Mouse (Mus musculus) embryonic facial prominence, embryonic 14.5 days (tissue): ENCODE results near the gene Uimc1. TPM values are rescaled to one million over a fixed set of nuclear protein-coding genes. Genes with fewer than 3 reads are reported as not detected.

ENCODE experiments used
- ATAC-seq: fragments of 200-750 bp; cut with Nextera tagmentation; 2 replicates; pipeline ENCODE4 v1.8.0; 2017; ENCODE audit warnings: low read depth, moderate number of reproducible peaks, moderate TSS enrichment
- DNase-seq: peaks from one replicate; pipeline ENCODE4 v3.0.0-alpha.2; 2015; ENCODE audit warnings: low spot score
- H3K27ac ChIP-seq: fragments of 300-500 bp; sonication (generic); replicated peaks from 2 replicates; pipeline ENCODE4 v1.5.1; 2014; ENCODE audit warnings: low read depth, mild to moderate bottlenecking, low read length, moderate library complexity
- H3K27me3 ChIP-seq: fragments of 300-500 bp; sonication (generic); replicated peaks from 2 replicates; pipeline ENCODE4 v1.6.1; 2014; ENCODE audit warnings: low read length; ENCODE audit not compliant: control insufficient read depth, insufficient read depth
- H3K36me3 ChIP-seq: fragments of 300-500 bp; sonication (generic); 2 replicates; pipeline ENCODE4 v1.6.1; 2014; ENCODE audit warnings: low read length, mixed read lengths; ENCODE audit not compliant: control insufficient read depth, insufficient read depth
- H3K4me1 ChIP-seq: fragments of 300-500 bp; sonication (generic); 2 replicates; pipeline ENCODE4 v1.6.1; 2014; ENCODE audit warnings: antibody characterized with exemption, low read length; ENCODE audit not compliant: control insufficient read depth, insufficient read depth
- H3K4me2 ChIP-seq: fragments of 300-500 bp; sonication (generic); 2 replicates; pipeline ENCODE4 v1.6.1; 2014; ENCODE audit warnings: low read depth, mild to moderate bottlenecking, low read length, moderate library complexity, mixed read lengths
- H3K4me3 ChIP-seq: fragments of 300-500 bp; sonication (generic); 2 replicates; pipeline ENCODE4 v1.5.1; 2014; ENCODE audit warnings: low read depth, mild to moderate bottlenecking, low read length
- H3K9ac ChIP-seq: fragments of 300-500 bp; sonication (generic); 2 replicates; pipeline ENCODE4 v1.6.1; 2014; ENCODE audit warnings: low read depth, mild to moderate bottlenecking, low read length, moderate library complexity, mixed read lengths
- H3K9me3 ChIP-seq: fragments of 300-500 bp; sonication (generic); 2 replicates; pipeline ENCODE4 v1.6.1; 2016; ENCODE audit warnings: low read length; ENCODE audit not compliant: control insufficient read depth
- WGBS: fragments of 180-500 bp; shearing (Covaris S2); extraction: QIAGEN DNeasy Blood & Tissue Kit; methylation state at CpG from one replicate; pipeline ENCODE4 v1.1.7; 2014; 5-methylcytosine and 5-hydroxymethylcytosine counted together
- polyA plus RNA-seq: library from polyadenylated mRNA; unstranded; fragments of >200 nt; fragmentation: Nextera tagmentation; extraction: Ambion mirVana; gene quantifications from 2 replicates; pipeline ENCODE4 v1.2.1, GENCODE M21; 2014

Gene Uimc1
- polyA plus RNA-seq, result 27.5 and 29.9 TPM in 2 replicates

DNA sequence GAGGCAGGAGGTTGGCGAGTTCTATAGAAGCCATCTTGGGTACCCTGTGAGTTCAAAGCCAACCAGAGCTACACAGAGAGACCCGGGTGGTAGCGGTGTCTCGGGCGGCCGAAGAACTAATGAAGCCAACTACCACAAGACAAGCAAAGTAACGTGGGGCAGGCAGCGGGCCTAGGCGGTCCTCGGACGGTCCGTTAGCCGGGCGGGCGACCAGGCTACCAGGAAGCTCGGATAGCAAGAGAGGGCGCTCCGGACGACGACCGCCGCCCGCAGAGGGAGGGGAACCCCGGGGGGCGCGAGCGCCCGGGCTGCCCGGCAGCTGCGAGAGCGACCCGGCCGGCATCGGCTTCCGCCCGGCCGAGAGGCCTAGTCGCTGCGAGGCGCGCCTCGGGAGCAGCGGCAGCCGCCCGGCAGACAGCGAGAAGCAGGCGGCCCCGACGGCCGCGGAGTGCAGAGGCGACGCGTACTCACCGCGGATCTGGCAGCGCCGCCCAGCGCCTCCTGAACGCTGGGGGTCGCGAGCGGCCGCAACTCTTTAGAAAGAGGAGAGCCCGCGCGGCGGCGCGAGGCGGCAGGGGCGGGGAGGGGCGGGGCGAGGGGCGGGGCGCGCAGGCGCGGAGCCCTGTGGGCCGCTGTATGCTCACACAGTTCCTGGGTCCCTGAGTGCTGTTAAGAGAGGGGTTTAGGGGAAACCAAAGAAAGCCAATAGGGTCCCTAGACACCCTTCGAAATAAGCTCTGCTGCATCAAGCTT is at the start of gene Uimc1:
Uimc1 (minus strand) TSS at position 575 of the 753 bp plus-strand sequence.
- WGBS, result under 1% methylated on average over 26 of the region's 81 CpGs
- no peaks in the 10 kb centered on the region for H3K36me3 ChIP-seq

DNA sequence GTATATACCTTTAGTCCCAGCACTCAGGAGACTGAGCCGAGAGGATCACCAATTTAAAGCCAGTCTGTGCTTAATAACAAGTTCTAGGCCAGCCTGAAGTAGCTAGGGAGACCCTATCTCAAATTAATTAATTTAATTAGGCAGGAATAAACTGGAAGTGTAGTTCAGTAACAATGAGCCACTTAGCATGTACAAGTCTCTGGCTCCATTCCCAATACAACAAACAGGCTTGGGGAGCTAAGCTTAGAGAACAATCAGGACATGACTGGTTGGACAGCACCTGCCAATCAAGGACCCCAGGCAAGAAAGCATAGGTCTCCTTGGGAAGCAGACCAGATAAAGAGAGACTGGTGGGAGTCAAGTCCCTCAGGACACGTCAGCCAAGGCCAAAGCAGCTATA is 40.2 kb upstream of the Uimc1 start:
- Histone ChIP-seq H3K4me3 (no peak overlapping the region), H3K4me2 (no peak overlapping the region), H3K36me3 (no peaks in the 10 kb centered on the region), H3K4me1 (no peaks in the 10 kb centered on the region; the same call in 1 of the 2 replicates), H3K9me3 (no peaks in the 10 kb centered on the region), H3K27me3 (no peaks in the 10 kb centered on the region), H3K27ac (no peak overlapping the region), H3K9ac (no peak overlapping the region)
- no peak for ATAC-seq
- DNase-seq, result no peak
- 83% methylated on average over 2 of the region's 2 CpGs for WGBS

More for the DNA sequence above, at the start of gene Uimc1:
- H3K4me2 ChIP-seq, result peak within 1 kb of the TSS; percentile 77
- peak within 1 kb of the TSS; percentile 88 for H3K4me3 ChIP-seq
- H3K27me3 ChIP-seq, result no peaks in the 10 kb centered on the region
- no peaks in the 10 kb centered on the region for H3K9me3 ChIP-seq
- DNase-seq (peak; percentile 96), ATAC-seq (peak; percentile 96)
- peak within 1 kb of the TSS; percentile 92 for H3K27ac ChIP-seq
- peaks cover 7% of the 10 kb centered on the region; the same call in 1 of the 2 replicates for H3K4me1 ChIP-seq
- H3K9ac ChIP-seq, result peak within 1 kb of the TSS; percentile 93

DNA sequence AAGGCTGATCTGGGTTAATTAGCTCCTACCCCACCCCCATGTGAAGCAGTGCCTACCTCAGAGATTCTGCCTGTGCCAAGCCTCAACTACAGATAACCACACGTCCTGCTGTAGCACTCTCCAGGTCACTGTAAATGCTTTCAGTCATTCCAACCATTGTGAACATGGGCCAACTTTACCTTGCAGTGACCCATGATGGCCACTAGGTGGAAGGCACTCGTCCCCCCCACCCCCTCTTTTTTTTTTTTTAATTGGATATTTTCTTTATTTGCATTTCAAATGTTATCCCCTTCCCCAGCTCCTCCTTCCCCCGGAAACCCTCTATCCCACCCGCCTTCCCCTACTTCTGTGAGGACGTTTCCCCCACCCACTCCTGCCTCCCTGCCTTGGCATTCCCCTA is 35.3 kb upstream of the Uimc1 start:
- WGBS, result 7% methylated on average over 5 of the region's 5 CpGs
- no peak for DNase-seq
- Histone ChIP-seq H3K4me3 (no peak overlapping the region), H3K27me3 (no peaks in the 10 kb centered on the region), H3K9me3 (no peaks in the 10 kb centered on the region), H3K36me3 (peaks cover 33% of the 10 kb centered on the region), H3K27ac (no peak overlapping the region), H3K4me1 (no peaks in the 10 kb centered on the region; the same call in 1 of the 2 replicates), H3K4me2 (no peak overlapping the region), H3K9ac (no peak overlapping the region)
- ATAC-seq, result no peak

DNA sequence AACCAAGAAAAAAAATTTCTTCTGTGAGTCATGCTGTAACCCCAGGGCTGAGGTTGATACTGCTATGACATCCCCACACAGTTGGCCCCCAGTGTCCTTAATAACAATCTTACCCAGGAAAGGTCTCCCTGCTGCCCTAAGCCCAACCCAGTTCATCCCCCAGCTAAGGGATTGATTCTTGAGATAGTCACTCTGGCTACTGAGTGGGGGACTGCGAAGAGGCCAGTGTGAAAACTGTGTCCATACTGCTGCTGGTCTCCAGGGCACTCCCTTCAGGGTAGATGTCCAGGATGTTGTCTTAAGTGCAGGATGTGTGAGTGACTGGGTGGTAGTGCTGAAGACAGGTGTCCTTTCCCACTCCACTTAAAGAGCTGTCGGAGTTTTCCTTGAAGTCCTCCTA is 33.3 kb upstream of the Uimc1 start, which contains the start of gene Gm17617:
Gm17617 (minus strand) TSS at position 101 of the 400 bp plus-strand sequence.
- no peaks in the 10 kb centered on the region; the same call in 1 of the 2 replicates for H3K4me1 ChIP-seq
- no peak for DNase-seq
- H3K27ac ChIP-seq, result no peak within 1 kb of the TSS
- H3K27me3 ChIP-seq, result no peaks in the 10 kb centered on the region
- H3K9ac ChIP-seq, result no peak within 1 kb of the TSS
- H3K4me2 ChIP-seq, result no peak within 1 kb of the TSS
- no peak within 1 kb of the TSS for H3K4me3 ChIP-seq
- WGBS, result 83% methylated on average over 2 of the region's 2 CpGs
- H3K36me3 ChIP-seq, result peaks cover 50% of the 10 kb centered on the region
- H3K9me3 ChIP-seq, result no peaks in the 10 kb centered on the region
- ATAC-seq, result no peak

DNA sequence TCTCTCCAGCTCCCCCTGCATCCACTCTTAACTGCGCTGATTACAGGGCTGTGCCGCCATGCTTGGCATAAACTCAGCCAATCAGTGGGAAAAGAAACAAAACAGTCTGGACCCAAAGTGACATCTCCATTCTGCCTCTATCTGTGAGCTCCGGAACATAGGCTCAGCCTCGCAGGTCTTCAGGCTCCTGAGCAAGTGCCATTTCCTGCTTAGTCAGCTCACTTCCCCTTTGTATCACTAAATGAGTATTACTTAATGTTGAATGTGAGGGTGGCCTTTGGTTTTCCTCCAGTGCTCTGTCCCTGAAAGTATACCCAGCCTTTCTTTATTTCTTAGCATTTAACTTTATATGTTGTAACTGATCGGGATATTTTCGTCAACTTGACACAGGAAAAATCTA is 24.8 kb upstream of the Uimc1 start:
- no peak overlapping the region for H3K4me2 ChIP-seq
- ATAC-seq (no peak), DNase-seq (no peak)
- 93% methylated on average over 6 of the region's 6 CpGs for WGBS
- no peaks in the 10 kb centered on the region for H3K4me1 ChIP-seq
- H3K27me3 ChIP-seq, result no peaks in the 10 kb centered on the region
- no peak overlapping the region for H3K9ac ChIP-seq
- no peak overlapping the region for H3K4me3 ChIP-seq
- H3K27ac ChIP-seq, result no peak overlapping the region
- H3K36me3 ChIP-seq, result peaks cover 79% of the 10 kb centered on the region
- no peaks in the 10 kb centered on the region for H3K9me3 ChIP-seq

DNA sequence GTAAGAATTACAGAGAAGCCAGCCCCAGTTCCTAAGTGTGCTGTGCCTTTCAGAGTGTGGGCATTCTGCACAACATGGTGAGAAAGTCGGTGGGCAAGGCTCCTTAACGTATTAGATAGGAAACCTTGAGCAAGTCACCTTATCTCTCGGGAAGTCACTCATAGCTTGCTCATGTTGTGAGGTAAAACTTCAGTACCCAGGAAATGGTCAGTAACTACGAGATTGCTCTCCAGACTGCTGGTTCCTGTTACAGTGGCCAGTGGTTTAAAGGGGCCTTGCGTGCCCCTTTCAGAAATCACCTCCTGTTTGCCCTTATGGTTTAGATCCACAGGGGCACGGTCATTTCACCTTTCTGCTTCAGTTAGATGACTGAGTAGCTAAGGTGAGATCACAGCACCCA is 14.3 kb upstream of the Uimc1 start:
- Histone ChIP-seq H3K9me3 (no peaks in the 10 kb centered on the region), H3K9ac (no peak overlapping the region), H3K27ac (no peak overlapping the region), H3K4me2 (no peak overlapping the region), H3K4me3 (no peak overlapping the region), H3K27me3 (no peaks in the 10 kb centered on the region), H3K36me3 (peaks cover 62% of the 10 kb centered on the region), H3K4me1 (no peaks in the 10 kb centered on the region)
- WGBS, result 86% methylated on average over 6 of the region's 6 CpGs
- ATAC-seq, result no peak
- DNase-seq, result no peak

DNA sequence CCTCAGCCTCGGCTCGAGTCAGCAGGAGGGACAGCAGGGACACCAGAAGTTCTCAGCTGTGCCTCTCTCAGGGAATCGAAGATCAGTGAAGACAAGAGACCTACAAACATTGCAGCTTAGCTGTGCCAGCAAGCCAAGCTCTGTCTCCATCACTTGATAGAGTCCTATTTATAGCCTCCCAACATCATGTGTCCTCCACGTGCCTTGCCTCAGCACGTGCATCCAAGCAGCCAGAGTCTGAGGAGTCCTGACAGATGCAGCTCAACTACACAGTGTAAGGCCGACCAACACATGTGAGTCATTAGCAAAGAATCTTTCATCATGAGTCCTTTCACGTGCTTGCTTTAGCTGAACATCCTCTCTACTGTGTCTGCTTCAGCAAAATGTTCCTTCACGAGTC is 7.6 kb upstream of the Uimc1 start:
- H3K9me3 ChIP-seq, result no peaks in the 10 kb centered on the region
- no peak overlapping the region for H3K4me2 ChIP-seq
- H3K27ac ChIP-seq, result no peak overlapping the region
- H3K36me3 ChIP-seq, result peaks cover 17% of the 10 kb centered on the region
- peaks cover 6% of the 10 kb centered on the region for H3K4me1 ChIP-seq
- ATAC-seq, result 0 out of 2 replicates have a peak, but pooled peaks have one; percentile 35
- H3K27me3 ChIP-seq, result no peaks in the 10 kb centered on the region
- no peak overlapping the region for H3K9ac ChIP-seq
- 65% methylated on average over 8 of the region's 8 CpGs for WGBS
- peak; percentile 61 for DNase-seq
- H3K4me3 ChIP-seq, result no peak overlapping the region

DNA sequence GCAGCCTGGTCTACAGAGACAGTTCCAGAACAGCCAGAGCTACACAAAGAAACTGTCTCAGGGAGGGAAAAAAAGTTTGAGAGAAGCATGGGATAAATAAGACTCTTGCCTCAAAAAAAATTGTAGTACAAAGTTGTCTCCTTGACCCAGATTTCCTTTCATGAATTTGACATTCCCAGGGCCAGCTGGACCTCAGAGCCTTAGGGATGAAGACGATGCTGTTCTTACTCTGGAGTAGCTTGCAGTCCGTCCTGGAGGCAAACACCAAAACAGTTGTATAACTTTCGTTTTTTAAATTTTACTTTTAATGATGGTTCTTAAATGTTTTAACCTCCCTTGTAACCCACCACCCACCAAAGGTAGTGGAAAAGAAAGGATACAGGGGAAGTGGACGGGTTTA is 7.0 kb upstream of the Uimc1 start:
- DNase-seq (no peak), ATAC-seq (no peak)
- no peaks in the 10 kb centered on the region for H3K27me3 ChIP-seq
- peaks cover 6% of the 10 kb centered on the region for H3K4me1 ChIP-seq
- peak overlapping the region; percentile 22; the same call in 1 of the 2 replicates for H3K9ac ChIP-seq
- WGBS, result 83% methylated on average over 4 of the region's 4 CpGs
- H3K27ac ChIP-seq, result no peak overlapping the region
- H3K4me3 ChIP-seq, result no peak overlapping the region
- no peaks in the 10 kb centered on the region for H3K9me3 ChIP-seq
- H3K4me2 ChIP-seq, result no peak overlapping the region
- H3K36me3 ChIP-seq, result peaks cover 14% of the 10 kb centered on the region
